Mouse (Mus musculus): ENCODE data around the gene Olfr1197. TPM values are rescaled to one million over a fixed set of nuclear protein-coding genes. Genes with fewer than 3 reads are reported as not detected.

The Olfr1197 gene
- not detected in 2 replicates for polyA plus RNA-seq (2014; fragmentation: Nextera tagmentation; extraction: Ambion mirVana)

DNA sequence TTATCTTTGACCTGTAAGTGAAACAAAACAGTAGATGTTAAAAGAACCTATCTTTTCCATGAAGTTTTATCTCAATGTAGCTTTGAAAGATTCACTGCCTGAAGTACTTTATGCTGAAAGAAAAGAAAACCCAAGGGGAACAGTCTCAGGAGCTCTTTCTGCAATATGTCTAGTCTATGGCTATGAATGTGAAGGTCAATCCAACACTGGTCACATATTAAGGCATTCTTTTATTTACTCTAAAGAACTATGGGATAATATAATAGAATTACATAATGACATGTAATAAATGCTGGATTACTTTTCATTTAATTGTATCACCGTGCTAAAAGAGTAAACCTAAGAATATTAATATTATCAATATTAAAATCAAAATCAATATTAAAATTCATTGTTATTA is at the start of gene Olfr1197:
Olfr1197 (minus strand) TSS at position 101 of the 400 bp plus-strand sequence.
- whole genome bisulfite sequencing: 93% methylated on average over 1 of the region's 1 CpGs
- H3K4me3 ChIP-seq (replicated peaks; ENCODE audit: low read depth, low read length): no peak within 1 kb of the TSS
- DNase-seq (no peak), ATAC-seq (ENCODE audit: low FRiP score, low TSS enrichment) (no peak)
- no peak within 1 kb of the TSS for H3K4me2 ChIP-seq (ENCODE audit: low read length)
- H3K9ac ChIP-seq (replicated peaks; ENCODE audit: low read length): no peak within 1 kb of the TSS
- no peaks in the 10 kb centered on the region for H3K9me3 ChIP-seq (ENCODE audit: control insufficient read depth, low read length)
- no peaks in the 10 kb centered on the region for H3K4me1 ChIP-seq (ENCODE audit: control insufficient read depth, insufficient read depth, low read length)
- H3K27ac ChIP-seq (replicated peaks; ENCODE audit: low read depth, low read length): no peak within 1 kb of the TSS
- no peaks in the 10 kb centered on the region for H3K27me3 ChIP-seq (ENCODE audit: control insufficient read depth, insufficient read depth, low read length)
- H3K36me3 ChIP-seq (ENCODE audit: control insufficient read depth, insufficient read depth, low read length): no peaks in the 10 kb centered on the region

DNA sequence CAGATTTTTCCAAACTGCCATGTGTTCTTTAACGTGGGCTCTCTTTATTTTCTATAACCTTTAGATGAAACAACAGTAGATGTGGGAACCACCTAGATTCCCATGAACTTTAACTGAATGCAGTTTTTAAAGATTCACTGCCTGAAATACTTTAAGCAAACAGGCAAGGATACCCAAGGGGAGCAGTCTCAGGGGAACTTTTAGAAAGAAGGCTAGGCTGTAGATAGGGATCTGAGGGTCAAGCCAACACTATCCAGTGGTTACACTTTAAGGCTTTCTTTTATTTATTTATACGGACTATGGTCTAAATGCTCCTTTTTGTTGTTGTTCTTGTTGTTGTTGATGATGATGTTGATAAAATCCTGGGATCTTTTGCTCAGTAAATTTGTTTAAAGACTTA is 38.2 kb upstream of the Olfr1197 start, which contains the start of gene Olfr1200:
Olfr1200 (minus strand) TSS at position 101 of the 400 bp plus-strand sequence.
- H3K36me3 ChIP-seq (ENCODE audit: control insufficient read depth, insufficient read depth, low read length): no peaks in the 10 kb centered on the region
- WGBS: 86% methylated on average over 2 of the region's 2 CpGs
- H3K9ac ChIP-seq (replicated peaks; ENCODE audit: low read length): no peak within 1 kb of the TSS
- H3K9me3 ChIP-seq (ENCODE audit: control insufficient read depth, low read length): no peaks in the 10 kb centered on the region
- DNase-seq: no peak
- H3K4me2 ChIP-seq (ENCODE audit: low read length): no peak within 1 kb of the TSS
- H3K4me3 ChIP-seq (replicated peaks; ENCODE audit: low read depth, low read length): no peak within 1 kb of the TSS
- H3K27me3 ChIP-seq (ENCODE audit: control insufficient read depth, insufficient read depth, low read length): no peaks in the 10 kb centered on the region
- no peaks in the 10 kb centered on the region for H3K4me1 ChIP-seq (ENCODE audit: control insufficient read depth, insufficient read depth, low read length)
- H3K27ac ChIP-seq (replicated peaks; ENCODE audit: low read depth, low read length): no peak within 1 kb of the TSS
- no peak for ATAC-seq (ENCODE audit: low FRiP score, low TSS enrichment)

DNA sequence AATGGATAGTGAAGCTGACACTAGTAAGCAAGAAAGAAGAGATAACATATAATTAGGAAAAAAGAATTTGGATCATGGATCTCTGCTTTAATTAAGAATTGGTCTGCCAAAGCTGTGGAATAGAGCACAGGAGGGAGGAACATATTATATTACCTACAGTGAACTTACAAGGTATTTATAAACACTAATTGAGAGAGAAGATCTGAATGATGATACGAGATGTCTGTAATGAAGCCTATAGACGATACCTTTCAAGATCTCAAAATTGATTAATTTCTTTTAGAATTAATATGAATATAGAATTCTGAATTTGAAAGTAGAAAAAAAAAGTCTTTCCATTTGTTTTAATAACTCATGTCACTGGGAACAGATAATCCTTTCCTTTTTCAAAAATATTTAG is 28.2 kb upstream of the Olfr1197 start, which contains the start of gene Olfr1199:
Olfr1199 (minus strand) TSS at position 101 of the 400 bp plus-strand sequence.
- DNase-seq (no peak), ATAC-seq (ENCODE audit: low FRiP score, low TSS enrichment) (no peak)
- H3K36me3 ChIP-seq (ENCODE audit: control insufficient read depth, insufficient read depth, low read length): no peaks in the 10 kb centered on the region
- no peaks in the 10 kb centered on the region for H3K4me1 ChIP-seq (ENCODE audit: control insufficient read depth, insufficient read depth, low read length)
- no peak within 1 kb of the TSS for H3K4me2 ChIP-seq (ENCODE audit: low read length)
- H3K27me3 ChIP-seq (ENCODE audit: control insufficient read depth, insufficient read depth, low read length): no peaks in the 10 kb centered on the region
- 86% methylated on average over 2 of the region's 2 CpGs for WGBS
- H3K4me3 ChIP-seq (replicated peaks; ENCODE audit: low read depth, low read length): no peak within 1 kb of the TSS
- no peaks in the 10 kb centered on the region for H3K9me3 ChIP-seq (ENCODE audit: control insufficient read depth, low read length)
- no peak within 1 kb of the TSS for H3K27ac ChIP-seq (replicated peaks; ENCODE audit: low read depth, low read length)
- H3K9ac ChIP-seq (replicated peaks; ENCODE audit: low read length): no peak within 1 kb of the TSS

- Histone ChIP-seq H3K9ac (replicated peaks; ENCODE audit: low read length) (no peak within 1 kb of the TSS), H3K27ac (replicated peaks; ENCODE audit: low read depth, low read length) (no peak within 1 kb of the TSS), H3K4me1 (ENCODE audit: control insufficient read depth, insufficient read depth, low read length) (no peaks in the 10 kb centered on the region), H3K9me3 (ENCODE audit: control insufficient read depth, low read length) (no peaks in the 10 kb centered on the region), H3K4me3 (replicated peaks; ENCODE audit: low read depth, low read length) (no peak within 1 kb of the TSS), H3K36me3 (ENCODE audit: control insufficient read depth, insufficient read depth, low read length) (no peaks in the 10 kb centered on the region), H3K27me3 (ENCODE audit: control insufficient read depth, insufficient read depth, low read length) (no peaks in the 10 kb centered on the region), H3K4me2 (ENCODE audit: low read length) (no peak within 1 kb of the TSS)
- ATAC-seq (ENCODE audit: low FRiP score, low TSS enrichment) (no peak), DNase-seq (no peak)
- WGBS: 93% methylated on average over 2 of the region's 2 CpGs
These were observed 19.1 kb upstream of the Olfr1197 start, which contains the start of gene Olfr1198 for GRCm38 (mm10) chr2:88751270-88751669. Gene Olfr1198 (minus strand): TSS chr2:88751370.

DNA sequence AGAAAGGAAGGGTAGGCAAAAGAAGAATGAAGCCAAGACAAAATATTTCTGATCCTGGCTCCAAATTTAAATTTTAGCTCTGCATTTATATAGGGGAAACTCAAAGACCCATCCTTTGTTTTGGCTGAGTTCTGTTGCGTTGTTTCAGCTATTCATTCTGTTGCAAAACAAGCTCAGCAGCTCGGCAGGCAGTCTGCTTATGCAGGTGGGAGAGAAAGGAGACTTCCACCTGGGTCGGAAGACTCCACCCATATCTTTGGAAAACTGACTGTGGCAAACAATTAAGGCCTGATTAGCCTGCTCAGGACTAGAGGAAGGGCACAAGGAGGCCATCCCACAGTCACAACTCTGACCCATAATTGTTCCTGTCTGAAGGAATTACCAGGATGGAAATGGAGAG is 11.2 kb upstream of the Olfr1197 start:
- Histone ChIP-seq H3K27me3 (ENCODE audit: control insufficient read depth, insufficient read depth, low read length) (no peaks in the 10 kb centered on the region), H3K4me1 (ENCODE audit: control insufficient read depth, insufficient read depth, low read length) (no peaks in the 10 kb centered on the region), H3K4me2 (ENCODE audit: low read length) (no peak overlapping the region), H3K36me3 (ENCODE audit: control insufficient read depth, insufficient read depth, low read length) (no peaks in the 10 kb centered on the region), H3K4me3 (replicated peaks; ENCODE audit: low read depth, low read length) (no peak overlapping the region), H3K27ac (replicated peaks; ENCODE audit: low read depth, low read length) (no peak overlapping the region), H3K9me3 (ENCODE audit: control insufficient read depth, low read length) (no peaks in the 10 kb centered on the region), H3K9ac (replicated peaks; ENCODE audit: low read length) (no peak overlapping the region)
- DNase-seq: no peak
- no peak for ATAC-seq (ENCODE audit: low FRiP score, low TSS enrichment)
- 62% methylated on average over 3 of the region's 3 CpGs for WGBS

DNA sequence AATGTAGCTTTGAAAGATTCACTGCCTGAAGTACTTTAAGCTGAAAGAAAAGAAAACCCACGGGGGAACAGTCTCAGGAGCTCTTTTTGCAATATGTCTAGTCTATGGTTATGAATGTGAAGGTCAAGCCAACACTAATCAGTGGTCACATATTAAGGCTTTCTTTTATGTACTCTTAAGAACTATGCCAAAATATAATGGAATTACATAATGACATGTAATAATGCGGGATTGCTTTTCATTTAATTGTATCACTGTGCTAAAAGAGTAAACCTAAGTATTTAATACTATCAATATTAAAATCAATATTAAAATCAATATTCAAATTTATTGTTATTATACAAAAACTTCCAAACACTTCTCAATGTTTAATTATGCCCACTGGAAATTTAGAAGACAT is 27.7 kb downstream of the Olfr1197 start, which contains the start of gene Olfr1196:
Olfr1196 (minus strand) TSS at position 101 of the 400 bp plus-strand sequence.
- Histone ChIP-seq H3K27ac (replicated peaks; ENCODE audit: low read depth, low read length) (no peak within 1 kb of the TSS), H3K36me3 (ENCODE audit: control insufficient read depth, insufficient read depth, low read length) (no peaks in the 10 kb centered on the region), H3K27me3 (ENCODE audit: control insufficient read depth, insufficient read depth, low read length) (no peaks in the 10 kb centered on the region), H3K9ac (replicated peaks; ENCODE audit: low read length) (no peak within 1 kb of the TSS), H3K4me3 (replicated peaks; ENCODE audit: low read depth, low read length) (no peak within 1 kb of the TSS), H3K4me2 (ENCODE audit: low read length) (no peak within 1 kb of the TSS), H3K9me3 (ENCODE audit: control insufficient read depth, low read length) (no peaks in the 10 kb centered on the region), H3K4me1 (ENCODE audit: control insufficient read depth, insufficient read depth, low read length) (no peaks in the 10 kb centered on the region)
- no peak for DNase-seq
- ATAC-seq (ENCODE audit: low FRiP score, low TSS enrichment): no peak
- WGBS: 85% methylated on average over 2 of the region's 2 CpGs

- ATAC-seq (ENCODE audit: low FRiP score, low TSS enrichment) (no peak), DNase-seq (no peak)
- Histone ChIP-seq H3K27ac (replicated peaks; ENCODE audit: low read depth, low read length) (no peak within 1 kb of the TSS), H3K4me3 (replicated peaks; ENCODE audit: low read depth, low read length) (no peak within 1 kb of the TSS), H3K36me3 (ENCODE audit: control insufficient read depth, insufficient read depth, low read length) (no peaks in the 10 kb centered on the region), H3K9me3 (ENCODE audit: control insufficient read depth, low read length) (no peaks in the 10 kb centered on the region), H3K27me3 (ENCODE audit: control insufficient read depth, insufficient read depth, low read length) (no peaks in the 10 kb centered on the region), H3K4me1 (ENCODE audit: control insufficient read depth, insufficient read depth, low read length) (no peaks in the 10 kb centered on the region), H3K9ac (replicated peaks; ENCODE audit: low read length) (no peak within 1 kb of the TSS), H3K4me2 (ENCODE audit: low read length) (no peak within 1 kb of the TSS)
These were observed 43.1 kb downstream of the Olfr1197 start, which contains the start of gene Olfr1195 for GRCm38 (mm10) chr2:88689087-88689486. Gene Olfr1195 (minus strand): TSS chr2:88689187.

Other genes with a start within 250 kb of the Olfr1197 start
- gene Olfr1184, start 248.8 kb downstream of the Olfr1197 start, polyA plus RNA-seq (2014; fragmentation: Nextera tagmentation; extraction: Ambion mirVana): not detected in 2 replicates
- not detected in 2 replicates for gene Olfr1185-ps1, start 239.0 kb downstream of the Olfr1197 start, polyA plus RNA-seq (2014; fragmentation: Nextera tagmentation; extraction: Ambion mirVana)
- not detected in 2 replicates for gene Olfr1186, start 213.8 kb downstream of the Olfr1197 start, polyA plus RNA-seq (2014; fragmentation: Nextera tagmentation; extraction: Ambion mirVana)
- gene Olfr1188, start 175.4 kb downstream of the Olfr1197 start, polyA plus RNA-seq (2014; fragmentation: Nextera tagmentation; extraction: Ambion mirVana): not detected in 2 replicates
- not detected in 2 replicates for gene Olfr1189, start 145.9 kb downstream of the Olfr1197 start, polyA plus RNA-seq (2014; fragmentation: Nextera tagmentation; extraction: Ambion mirVana)
- gene Olfr1191-ps1, start 91.8 kb downstream of the Olfr1197 start, polyA plus RNA-seq (2014; fragmentation: Nextera tagmentation; extraction: Ambion mirVana): not detected in 2 replicates
- gene Olfr1192-ps1, start 83.9 kb downstream of the Olfr1197 start, polyA plus RNA-seq (2014; fragmentation: Nextera tagmentation; extraction: Ambion mirVana): not detected in 2 replicates
- gene Olfr1193, start 56.7 kb downstream of the Olfr1197 start, polyA plus RNA-seq (2014; fragmentation: Nextera tagmentation; extraction: Ambion mirVana): not detected in 2 replicates
- not detected in 2 replicates for gene Olfr1195, start 43.2 kb downstream of the Olfr1197 start, polyA plus RNA-seq (2014; fragmentation: Nextera tagmentation; extraction: Ambion mirVana)
- gene Olfr1196, start 27.8 kb downstream of the Olfr1197 start, polyA plus RNA-seq (2014; fragmentation: Nextera tagmentation; extraction: Ambion mirVana): not detected in 2 replicates
- not detected in 2 replicates for gene Olfr1198, start 19.0 kb upstream of the Olfr1197 start, polyA plus RNA-seq (2014; fragmentation: Nextera tagmentation; extraction: Ambion mirVana)
- gene Olfr1199, start 28.1 kb upstream of the Olfr1197 start, polyA plus RNA-seq (2014; fragmentation: Nextera tagmentation; extraction: Ambion mirVana): not detected in 2 replicates
- not detected in 2 replicates for gene Olfr1200, start 38.1 kb upstream of the Olfr1197 start, polyA plus RNA-seq (2014; fragmentation: Nextera tagmentation; extraction: Ambion mirVana)
- gene Olfr1201, start 60.7 kb upstream of the Olfr1197 start, polyA plus RNA-seq (2014; fragmentation: Nextera tagmentation; extraction: Ambion mirVana): not detected in 2 replicates
- not detected in 2 replicates for gene Olfr1202, start 82.1 kb upstream of the Olfr1197 start, polyA plus RNA-seq (2014; fragmentation: Nextera tagmentation; extraction: Ambion mirVana)
- gene Olfr1205, start 97.4 kb upstream of the Olfr1197 start, polyA plus RNA-seq (2014; fragmentation: Nextera tagmentation; extraction: Ambion mirVana): not detected in 2 replicates
- not detected in 2 replicates for gene Olfr1204, start 116.9 kb upstream of the Olfr1197 start, polyA plus RNA-seq (2014; fragmentation: Nextera tagmentation; extraction: Ambion mirVana)
- gene Olfr1206, start 130.9 kb upstream of the Olfr1197 start, polyA plus RNA-seq (2014; fragmentation: Nextera tagmentation; extraction: Ambion mirVana): not detected in 2 replicates
- not detected in 2 replicates for gene Olfr1208, start 169.9 kb upstream of the Olfr1197 start, polyA plus RNA-seq (2014; fragmentation: Nextera tagmentation; extraction: Ambion mirVana)
- not detected in 2 replicates for gene Olfr1209, start 182.8 kb upstream of the Olfr1197 start, polyA plus RNA-seq (2014; fragmentation: Nextera tagmentation; extraction: Ambion mirVana)
- not detected in 2 replicates for gene Olfr1211, start 205.7 kb upstream of the Olfr1197 start, polyA plus RNA-seq (2014; fragmentation: Nextera tagmentation; extraction: Ambion mirVana)
- not detected in 2 replicates for gene Olfr1212, start 221.6 kb upstream of the Olfr1197 start, polyA plus RNA-seq (2014; fragmentation: Nextera tagmentation; extraction: Ambion mirVana)
- gene Gm13762, start 247.9 kb upstream of the Olfr1197 start, polyA plus RNA-seq (2014; fragmentation: Nextera tagmentation; extraction: Ambion mirVana): not detected in 2 replicates

All from midbrain, embryonic 14.5 days (tissue).